Mouse (Mus musculus) urinary bladder, postnatal 14 days (tissue): Measurements from ENCODE around the gene Atp6v0e.

Source experiments
- DNase-seq: peaks from one replicate; pipeline ENCODE4 v3.0.0; 2021; ENCODE audit warnings: low spot score

Atp6v0e gene

DNA sequence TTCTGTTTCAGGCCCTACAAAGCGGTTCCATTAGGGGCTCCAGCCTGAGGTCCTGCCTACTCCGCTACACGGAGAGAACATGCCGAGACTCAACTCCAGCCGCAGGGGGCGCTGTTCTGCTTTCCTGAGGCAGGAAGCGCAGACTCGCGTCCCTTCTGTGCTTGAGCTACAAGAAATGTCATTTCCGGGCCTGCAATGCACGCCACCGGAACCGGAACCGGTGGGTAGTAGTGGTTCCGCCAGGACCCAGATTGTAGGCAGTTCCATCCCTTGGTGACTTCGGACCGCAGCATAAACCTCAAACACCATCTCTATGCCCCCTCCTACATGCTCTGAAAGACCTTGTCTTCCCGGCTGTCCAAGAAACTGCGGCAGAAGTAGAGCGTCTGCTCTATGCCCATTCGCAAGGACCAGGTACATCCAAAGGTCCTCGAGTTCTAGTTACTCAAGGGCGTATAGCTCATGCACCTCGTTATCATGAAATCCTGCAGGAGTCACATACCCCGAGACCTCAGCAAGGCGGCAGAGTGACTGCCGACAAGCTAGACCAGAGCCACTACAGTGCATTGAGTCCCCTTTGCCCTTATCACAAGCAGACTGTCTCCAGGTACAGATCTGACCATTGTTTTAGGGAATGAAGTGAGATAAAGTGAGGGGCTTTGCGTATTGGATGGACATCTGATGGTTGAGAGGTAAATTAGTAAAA is at the start of gene Atp6v0e:
Gene Atp6v0e, plus strand, starts transcription at position 254 of the 706 bp plus-strand sequence.
- DNase-seq, result peak; percentile 97

DNA sequence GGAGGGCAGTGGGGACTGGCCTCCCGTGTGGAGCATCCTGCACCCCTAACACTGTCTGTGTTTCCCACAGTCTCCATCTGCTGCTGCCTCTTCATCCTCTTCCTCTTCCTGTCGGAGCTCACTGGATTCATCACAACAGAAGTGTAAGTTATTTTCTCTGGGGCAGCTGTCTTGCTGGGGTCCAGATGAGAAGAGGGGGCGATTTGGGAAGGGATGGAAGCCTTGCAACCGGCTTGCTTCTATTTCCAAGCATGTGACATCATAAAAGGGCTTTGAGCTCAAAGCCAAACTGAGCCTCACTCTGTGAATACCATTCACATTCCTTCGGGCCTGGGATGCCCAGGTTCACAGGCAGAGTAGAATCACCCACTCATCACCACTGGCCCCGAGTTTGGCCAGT is 48.7 kb upstream of the Atp6v0e start:
- no peak for DNase-seq

DNA sequence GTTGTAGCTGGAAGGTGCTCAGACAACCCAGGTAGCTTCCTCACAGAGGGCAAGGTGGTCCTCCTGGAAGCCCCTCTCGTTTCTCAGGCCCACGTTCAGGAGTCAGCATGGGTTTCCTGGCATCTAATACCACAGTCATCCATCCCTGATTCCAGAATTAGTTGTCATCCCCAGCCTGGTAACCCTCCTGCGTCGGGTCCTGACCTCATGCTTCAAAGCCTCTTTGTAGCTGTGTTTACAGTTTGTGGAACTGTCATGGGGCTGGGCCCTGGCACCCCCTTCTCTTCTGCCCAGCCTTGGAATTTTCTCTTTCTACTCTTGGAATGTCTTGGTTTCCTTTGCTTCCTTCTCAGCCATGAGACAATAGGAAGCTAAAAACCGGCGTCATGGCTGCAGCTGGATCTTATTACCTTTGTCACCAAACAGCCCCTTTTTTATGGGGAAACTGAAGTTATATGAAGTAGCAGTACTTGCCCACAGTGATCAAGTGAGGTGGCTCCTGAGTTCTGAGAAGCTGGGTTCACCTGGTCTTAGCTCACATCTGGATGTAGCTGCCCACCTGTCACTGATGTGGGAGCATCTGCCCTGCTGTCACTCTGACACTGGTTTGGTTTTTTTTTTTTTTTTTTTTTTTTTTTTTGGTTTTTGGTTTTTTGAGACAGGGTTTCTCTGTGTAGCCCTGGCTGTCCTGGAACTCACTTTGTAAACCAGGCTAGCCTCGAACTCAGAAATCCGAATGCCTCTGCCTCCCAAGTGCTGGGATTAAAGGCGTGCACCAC is 48.1 kb upstream of the Atp6v0e start:
- no peak for DNase-seq

DNA sequence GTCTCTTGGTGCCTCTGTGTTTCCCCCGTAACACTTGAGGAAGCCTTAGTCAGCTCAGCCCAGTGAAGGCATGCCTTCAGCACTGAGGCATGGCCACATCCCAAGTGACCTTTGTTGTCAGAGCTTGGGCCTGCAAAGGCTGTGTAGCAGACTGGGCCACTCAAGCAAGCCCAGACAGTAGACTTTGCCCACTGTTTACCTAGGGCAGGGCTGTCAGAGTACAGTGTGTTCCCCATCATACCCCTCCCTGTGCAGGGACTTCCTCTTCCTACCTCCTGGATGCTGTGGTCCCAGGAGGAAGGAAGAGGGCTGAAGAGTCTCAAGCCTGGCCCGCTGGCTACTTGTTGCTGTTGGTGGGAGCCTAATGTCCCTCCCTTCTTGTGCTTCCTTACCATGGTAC is 46.3 kb upstream of the Atp6v0e start:
- peak; percentile 78 for DNase-seq

GRCm38 (mm10) chr17:26618498-26618897 is 44.5 kb upstream of the Atp6v0e start:
- DNase-seq, result no peak

GRCm38 (mm10) chr17:26619577-26619976 is 43.5 kb upstream of the Atp6v0e start:
- no peak for DNase-seq

DNA sequence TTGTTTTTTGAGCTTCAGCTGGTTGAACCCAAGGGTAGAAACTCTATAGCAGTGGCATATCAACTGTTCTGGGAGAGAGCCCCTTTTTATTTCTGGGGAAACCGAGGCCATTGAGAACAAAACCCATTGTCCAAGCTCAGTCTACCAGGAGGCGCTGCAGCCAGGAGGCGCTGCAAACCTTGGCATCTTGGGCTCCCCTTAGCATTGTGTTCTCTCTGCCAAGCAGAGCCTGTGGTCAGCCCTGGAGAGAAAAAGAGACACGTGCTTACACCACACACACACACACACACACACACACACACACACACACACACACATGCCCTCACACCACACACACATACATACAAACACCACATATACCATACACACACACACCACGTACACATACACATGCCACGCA is 42.7 kb upstream of the Atp6v0e start:
- DNase-seq, result no peak

DNA sequence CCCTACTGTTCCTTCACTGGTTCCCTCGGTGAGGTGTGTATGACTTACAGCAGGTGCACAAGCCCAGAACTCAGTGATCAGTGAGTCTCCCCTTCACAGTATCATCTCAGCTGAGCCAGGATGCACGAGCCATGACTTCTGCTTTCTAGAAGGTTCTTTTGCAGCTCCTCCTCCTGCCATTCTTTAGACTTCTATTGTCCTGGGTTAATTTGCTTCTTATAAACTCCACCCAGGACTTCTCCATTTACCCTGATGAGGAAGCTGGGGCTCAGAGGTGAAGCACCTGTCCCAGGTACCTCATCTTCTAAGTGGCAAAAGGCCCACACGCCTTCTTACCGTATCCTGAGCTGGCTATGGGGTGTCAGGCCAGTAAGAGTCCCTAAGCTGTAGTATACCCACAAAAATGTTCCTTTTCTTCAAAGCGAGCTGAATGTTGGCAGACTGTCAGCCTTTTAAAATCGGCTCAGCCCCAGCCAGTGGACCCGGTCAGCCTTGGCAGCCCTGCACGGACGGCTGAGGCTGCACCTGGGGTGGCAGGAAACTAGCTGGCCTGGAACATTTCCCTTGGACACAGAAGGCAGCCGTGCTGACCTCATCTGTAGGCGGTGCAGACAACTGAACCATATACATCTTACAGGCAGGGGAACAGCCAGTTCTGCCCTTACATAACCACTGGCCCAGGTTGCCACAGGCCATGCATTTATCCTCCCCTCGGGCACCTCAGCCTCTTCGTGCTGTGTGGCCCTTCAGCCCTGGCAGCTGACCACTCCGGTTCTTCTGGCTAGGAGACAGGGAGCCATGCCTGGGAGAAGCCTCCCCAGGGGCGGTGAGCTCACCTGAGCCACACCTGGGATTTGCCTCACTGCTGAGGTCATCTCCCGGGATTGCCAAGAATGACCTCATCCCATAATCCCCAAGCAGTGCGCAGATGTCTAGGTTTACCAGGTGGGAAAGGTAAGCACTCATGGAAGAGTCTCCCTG is 42.0 kb upstream of the Atp6v0e start:
- DNase-seq, result peak; percentile 65

- no peak for DNase-seq
Observed at GRCm38 (mm10) chr17:26621912-26622311, 41.1 kb upstream of the Atp6v0e start.

DNA sequence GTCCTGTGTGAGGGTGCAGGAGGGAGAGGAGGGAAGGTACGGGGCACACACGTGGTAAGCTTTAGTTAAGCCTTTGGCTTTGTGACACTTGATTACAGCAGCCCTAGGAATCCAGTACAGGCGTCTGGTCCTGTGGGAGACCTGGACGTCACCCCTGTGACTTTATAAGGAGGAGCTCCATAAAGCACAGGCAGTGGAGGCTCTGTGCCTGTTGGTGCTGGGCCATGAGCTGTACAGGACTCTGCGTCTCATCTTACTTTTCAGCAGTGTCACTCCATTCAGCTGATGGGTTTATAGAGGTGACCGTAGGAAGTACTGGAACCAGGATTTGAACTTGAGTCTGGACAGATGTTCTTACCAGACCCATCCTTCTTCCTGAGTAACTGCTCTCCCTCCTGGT is 39.0 kb upstream of the Atp6v0e start:
- no peak for DNase-seq

- no peak for DNase-seq
Observed at GRCm38 (mm10) chr17:26624999-26625398, 38.0 kb upstream of the Atp6v0e start.

DNA sequence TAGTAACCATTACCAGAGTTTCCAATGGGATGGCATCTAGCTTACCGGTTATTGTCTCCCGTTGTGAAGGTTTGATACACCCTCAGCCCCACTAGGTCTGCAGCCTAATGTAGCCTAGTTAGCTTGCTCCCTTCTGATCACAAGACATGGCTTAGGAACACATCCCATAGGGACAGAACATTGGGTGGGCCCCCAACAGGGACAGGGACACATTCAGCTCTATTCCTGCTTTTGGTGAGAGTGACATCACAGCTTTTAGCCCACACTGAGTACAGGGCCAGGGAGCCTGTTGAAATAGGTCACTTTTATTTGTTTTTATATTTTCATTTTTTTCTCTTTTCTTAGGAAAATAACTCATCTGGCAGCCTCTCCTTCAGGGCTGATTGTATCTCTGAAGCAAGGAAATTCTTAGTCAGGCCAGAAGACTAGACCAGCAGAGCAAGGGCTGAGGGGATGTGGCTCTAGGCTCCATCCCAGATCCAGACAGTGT is 37.5 kb upstream of the Atp6v0e start:
- no peak for DNase-seq

DNA sequence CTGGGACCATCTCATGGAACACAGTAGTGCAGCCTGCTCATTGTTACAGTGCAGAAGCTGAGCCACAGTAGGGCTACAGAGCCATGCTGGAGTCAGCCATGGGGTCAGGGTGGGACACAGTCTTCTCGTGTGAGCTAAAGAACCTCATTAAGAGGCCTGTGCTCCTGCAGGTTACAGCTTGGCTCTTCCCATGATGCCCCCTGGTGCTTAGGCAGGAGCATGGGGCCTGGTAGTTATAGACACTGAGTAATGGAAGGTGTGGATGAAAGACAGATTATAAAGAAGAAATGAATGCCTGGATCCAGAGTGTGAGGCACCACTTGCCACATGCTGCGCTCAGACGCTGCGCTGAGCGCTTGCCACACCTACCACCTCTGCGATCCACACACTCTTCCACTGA is 34.6 kb upstream of the Atp6v0e start:
- DNase-seq, result no peak

DNA sequence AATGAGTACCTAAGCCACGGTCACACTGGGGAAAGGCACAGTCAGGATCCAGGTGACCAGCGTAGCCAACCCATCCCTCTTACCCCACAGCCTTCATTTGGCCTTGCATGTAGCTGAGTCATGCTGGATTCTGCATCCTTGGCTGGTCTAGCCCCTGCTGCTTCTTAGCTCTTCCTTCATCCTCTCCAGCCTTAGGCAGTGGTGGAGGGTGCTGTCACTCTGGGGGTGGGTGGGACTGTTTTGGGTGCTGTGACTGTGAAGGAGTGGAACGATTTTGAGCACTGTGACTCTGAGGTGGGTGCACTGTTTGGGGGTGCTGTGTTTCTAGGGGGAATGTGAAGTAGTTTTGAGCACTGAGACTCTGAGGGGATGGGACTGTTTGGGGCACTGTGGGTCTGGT is 34.1 kb upstream of the Atp6v0e start:
- no peak for DNase-seq

DNA sequence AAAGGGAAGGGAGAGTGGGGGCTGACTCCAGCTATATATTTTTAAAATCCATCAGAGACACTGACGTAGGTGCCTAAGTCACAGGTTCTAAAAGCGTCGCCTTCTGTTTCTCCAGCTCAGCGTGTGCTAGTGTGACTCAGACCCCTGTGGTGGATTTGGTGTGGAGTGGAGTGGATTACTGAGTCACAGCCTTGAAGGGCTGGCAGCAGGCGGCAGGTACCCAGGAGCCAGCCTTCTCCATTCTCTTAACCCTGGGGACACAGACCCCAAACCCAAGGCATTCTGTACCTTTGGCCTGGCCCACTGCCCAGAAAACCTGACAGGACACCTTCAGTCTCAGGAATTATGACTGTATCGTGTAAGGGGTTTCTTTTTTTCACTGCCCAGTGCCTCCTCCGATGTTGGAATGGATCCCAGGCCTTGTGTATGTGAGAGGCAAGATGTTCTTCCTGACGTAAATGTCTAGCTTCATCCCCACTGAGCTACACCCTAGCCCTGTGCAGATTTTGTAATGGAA is 31.2 kb upstream of the Atp6v0e start:
- DNase-seq, result no peak

DNA sequence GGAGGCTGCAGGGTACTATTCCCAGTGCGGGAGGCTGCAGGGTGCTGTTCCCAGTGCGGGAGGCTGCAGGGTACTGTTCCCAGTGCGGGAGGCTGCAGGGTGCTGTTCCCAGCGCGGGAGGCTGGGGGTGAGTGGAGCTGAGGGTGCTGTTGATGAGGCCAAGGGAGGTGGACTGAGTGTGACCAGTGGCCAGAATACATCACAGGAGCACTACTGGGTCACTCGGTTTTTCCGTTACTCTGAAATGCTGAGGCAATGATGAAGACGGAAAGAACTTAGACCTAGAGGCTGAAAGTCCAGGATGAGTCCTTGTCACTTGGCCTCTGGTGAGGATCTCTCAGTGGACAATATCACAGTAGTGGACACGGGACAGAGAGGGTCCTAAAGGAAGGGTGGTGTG is 29.8 kb upstream of the Atp6v0e start:
- DNase-seq, result no peak

- DNase-seq, result no peak
Observed at GRCm38 (mm10) chr17:26633926-26634325, 29.1 kb upstream of the Atp6v0e start.

DNA sequence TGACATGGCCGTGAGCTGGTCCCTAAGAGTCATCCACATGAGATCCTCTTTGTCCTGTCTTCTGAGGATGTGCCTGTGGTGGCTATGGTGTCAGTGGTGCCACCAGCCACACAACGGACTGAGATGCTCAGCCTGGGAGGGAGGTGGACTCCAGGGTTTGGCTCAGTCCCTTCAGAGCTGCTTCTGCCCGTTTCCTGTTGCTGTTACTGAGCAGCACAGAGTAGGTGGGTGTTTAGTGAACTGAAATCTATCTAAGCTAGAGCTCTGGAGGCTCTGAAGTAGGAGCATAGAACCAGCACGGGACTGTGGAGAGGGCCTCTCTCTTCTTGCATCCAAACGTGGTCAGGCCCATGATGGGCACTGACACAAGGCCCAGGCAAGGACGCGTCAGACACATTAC is 28.5 kb upstream of the Atp6v0e start:
- no peak for DNase-seq

GRCm38 (mm10) chr17:26635951-26636350 is 27.1 kb upstream of the Atp6v0e start:
- DNase-seq, result no peak

DNA sequence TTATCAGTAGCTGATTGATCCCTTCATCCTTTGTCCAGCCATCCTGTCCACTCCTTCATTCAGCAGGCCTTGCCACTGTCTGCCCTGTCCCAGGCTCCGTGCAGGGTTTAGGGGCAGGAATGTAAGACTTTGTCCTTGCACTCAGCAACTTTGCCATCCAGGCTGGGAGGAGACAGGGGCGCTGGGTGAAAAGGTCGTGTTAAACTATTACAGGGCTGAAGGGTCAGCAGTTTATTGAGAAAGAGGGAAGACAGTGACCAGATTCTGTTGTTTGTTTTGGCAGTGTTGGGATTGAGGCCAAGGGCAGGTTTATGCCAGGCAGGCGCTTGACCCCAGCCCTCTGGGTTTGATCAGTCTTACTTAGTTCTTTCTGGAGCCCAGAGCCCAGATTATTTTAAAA is 25.2 kb upstream of the Atp6v0e start:
- DNase-seq, result no peak

DNA sequence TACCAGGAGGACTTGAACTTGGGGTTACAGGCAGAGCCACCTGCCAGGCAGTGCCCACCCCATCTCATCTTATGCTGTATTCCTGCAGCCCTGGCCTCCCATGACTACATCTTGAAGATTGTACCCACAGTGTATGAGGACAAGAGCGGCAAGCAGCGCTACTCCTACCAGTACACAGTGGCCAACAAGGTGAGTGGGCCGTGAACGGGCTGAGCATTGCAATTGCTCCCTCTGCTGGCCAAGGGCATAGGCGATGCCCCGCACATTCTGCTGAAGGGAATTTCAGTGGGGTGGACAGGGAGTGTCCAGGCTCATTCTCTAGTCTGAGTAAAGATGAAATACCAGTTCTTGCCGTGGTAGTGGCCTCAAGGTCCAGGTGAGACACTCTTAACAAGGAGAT is 24.4 kb upstream of the Atp6v0e start:
- peak; percentile 86 for DNase-seq

- no peak for DNase-seq
Observed at GRCm38 (mm10) chr17:26639791-26640190, 23.2 kb upstream of the Atp6v0e start.
